Mouse (Mus musculus): ENCODE data around the gene Prmt7. TPM values are rescaled to one million over a fixed set of nuclear protein-coding genes. Genes with fewer than 3 reads are reported as not detected.

Prmt7 gene
- polyA plus RNA-seq, 1 experiment from 2014 or later, result 64.6 TPM

DNA sequence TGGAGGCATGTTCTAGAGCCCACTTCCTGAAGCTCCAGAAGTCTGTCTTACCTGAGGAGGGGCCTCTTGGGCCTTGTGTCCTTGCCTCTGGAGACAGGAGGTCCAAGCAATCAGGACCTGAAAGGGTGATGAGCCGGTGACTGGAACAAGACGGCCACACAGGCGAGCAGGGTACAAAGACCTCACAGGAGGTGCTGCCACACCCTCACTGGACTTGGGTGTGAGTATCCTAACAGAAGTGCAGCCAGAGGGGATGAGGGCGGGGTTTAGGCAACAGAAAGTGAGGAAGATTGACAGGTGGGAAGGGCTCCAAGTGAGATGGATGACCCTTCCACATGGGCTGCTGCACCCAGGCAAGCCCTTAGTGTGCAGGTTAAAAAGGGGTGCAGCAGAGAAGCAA, 70.1 kb downstream of the Prmt7 start:
- H3K27me3 ChIP-seq (replicated peaks; ENCODE audit: control insufficient read depth, insufficient read depth, low read length), result no peaks in the 10 kb centered on the region
- H3K9ac ChIP-seq (ENCODE audit: low read length), result no peak overlapping the region
- no peaks in the 10 kb centered on the region for H3K4me1 ChIP-seq (replicated peaks; ENCODE audit: control insufficient read depth, insufficient read depth, low read length)
- H3K4me2 ChIP-seq (ENCODE audit: low read length), result peak overlapping the region; percentile 14; the same call in 1 of the 2 replicates
- ATAC-seq (replicated peaks; ENCODE audit: low FRiP score, low TSS enrichment, low read depth) (peak; percentile 53; the same call in 1 of the 2 replicates), DNase-seq (ENCODE audit: low spot score) (peak; percentile 65)
- H3K36me3 ChIP-seq (ENCODE audit: control insufficient read depth, insufficient read depth, low read length), result no peaks in the 10 kb centered on the region
- no peak overlapping the region for H3K4me3 ChIP-seq (ENCODE audit: low read depth, low read length)
- H3K27ac ChIP-seq (ENCODE audit: low read depth), result peak overlapping the region; percentile 11; the same call in 1 of the 2 replicates
- WGBS, result 42% methylated on average over 4 of the region's 4 CpGs
- no peaks in the 10 kb centered on the region for H3K9me3 ChIP-seq (ENCODE audit: control insufficient read depth, low read length)

DNA sequence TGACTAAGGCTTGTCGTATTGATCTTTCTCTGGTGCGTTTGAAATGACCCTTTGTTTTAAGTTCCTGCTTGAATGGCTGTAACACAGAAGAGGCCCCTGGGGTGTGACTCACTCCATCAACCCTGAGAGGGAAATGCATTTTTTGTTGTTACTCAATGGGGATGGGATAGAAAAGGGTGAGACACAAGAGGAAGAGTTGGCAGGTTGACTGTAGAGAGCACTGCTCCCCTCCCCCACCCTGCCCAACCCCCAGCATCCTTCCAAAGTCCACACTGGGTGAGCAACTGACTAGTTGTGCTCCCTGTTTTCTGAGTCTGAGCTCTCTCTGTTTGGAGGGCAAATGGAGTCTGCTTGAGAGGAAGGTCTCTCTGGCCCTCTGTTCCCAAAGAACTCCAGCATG, 76.7 kb downstream of the Prmt7 start:
- peak overlapping the region; percentile 69 for H3K27ac ChIP-seq (ENCODE audit: low read depth)
- H3K36me3 ChIP-seq (ENCODE audit: control insufficient read depth, insufficient read depth, low read length), result no peaks in the 10 kb centered on the region
- no peaks in the 10 kb centered on the region for H3K27me3 ChIP-seq (replicated peaks; ENCODE audit: control insufficient read depth, insufficient read depth, low read length)
- no peaks in the 10 kb centered on the region for H3K9me3 ChIP-seq (ENCODE audit: control insufficient read depth, low read length)
- H3K4me2 ChIP-seq (ENCODE audit: low read length), result no peak overlapping the region
- no peak for DNase-seq (ENCODE audit: low spot score)
- no peak overlapping the region for H3K9ac ChIP-seq (ENCODE audit: low read length)
- H3K4me3 ChIP-seq (ENCODE audit: low read depth, low read length), result no peak overlapping the region
- 32% methylated on average over 2 of the region's 2 CpGs for WGBS
- 0 out of 2 replicates have a peak, but pooled peaks cover 3% of the 10 kb centered on the region for H3K4me1 ChIP-seq (replicated peaks; ENCODE audit: control insufficient read depth, insufficient read depth, low read length)
- ATAC-seq (replicated peaks; ENCODE audit: low FRiP score, low TSS enrichment, low read depth), result peak; percentile 89

DNA sequence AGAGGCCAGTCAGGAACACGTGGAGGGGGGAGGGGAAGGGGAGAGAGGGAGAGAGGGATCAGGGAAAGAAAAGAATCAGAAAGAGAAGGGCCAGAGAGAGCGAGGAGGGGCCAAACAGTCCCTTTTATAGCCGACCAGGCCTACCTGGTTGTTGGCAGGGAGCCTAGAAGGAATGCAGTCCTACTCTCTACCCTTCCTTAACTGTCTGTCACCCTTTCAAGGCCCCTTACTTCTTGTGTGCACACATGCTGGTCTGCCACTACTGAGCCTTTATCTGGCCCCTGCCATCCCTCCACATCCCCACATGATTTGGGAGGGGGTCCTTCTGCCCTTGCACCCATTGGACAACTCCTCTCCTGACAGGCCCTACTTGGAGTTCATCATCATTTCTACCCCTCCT, 78.0 kb downstream of the Prmt7 start:
- Histone ChIP-seq H3K27me3 (replicated peaks; ENCODE audit: control insufficient read depth, insufficient read depth, low read length) (no peaks in the 10 kb centered on the region), H3K4me2 (ENCODE audit: low read length) (no peak overlapping the region), H3K27ac (ENCODE audit: low read depth) (0 out of 2 replicates have a peak overlapping the region, but pooled peaks have one; percentile 1), H3K4me3 (ENCODE audit: low read depth, low read length) (no peak overlapping the region), H3K9ac (ENCODE audit: low read length) (no peak overlapping the region), H3K4me1 (replicated peaks; ENCODE audit: control insufficient read depth, insufficient read depth, low read length) (0 out of 2 replicates have a peak, but pooled peaks cover 3% of the 10 kb centered on the region), H3K9me3 (ENCODE audit: control insufficient read depth, low read length) (no peaks in the 10 kb centered on the region), H3K36me3 (ENCODE audit: control insufficient read depth, insufficient read depth, low read length) (no peaks in the 10 kb centered on the region)
- WGBS, result 34% methylated on average over 3 of the region's 3 CpGs
- ATAC-seq (replicated peaks; ENCODE audit: low FRiP score, low TSS enrichment, low read depth) (no peak), DNase-seq (ENCODE audit: low spot score) (no peak)

GRCm38 (mm10) chr8:106289464-106289863, 78.7 kb downstream of the Prmt7 start:
- no peaks in the 10 kb centered on the region for H3K27me3 ChIP-seq (replicated peaks; ENCODE audit: control insufficient read depth, insufficient read depth, low read length)
- 47% methylated on average over 7 of the region's 7 CpGs for WGBS
- no peaks in the 10 kb centered on the region for H3K36me3 ChIP-seq (ENCODE audit: control insufficient read depth, insufficient read depth, low read length)
- ATAC-seq (replicated peaks; ENCODE audit: low FRiP score, low TSS enrichment, low read depth) (no peak), DNase-seq (ENCODE audit: low spot score) (no peak)
- no peak overlapping the region for H3K4me2 ChIP-seq (ENCODE audit: low read length)
- no peak overlapping the region for H3K27ac ChIP-seq (ENCODE audit: low read depth)
- H3K4me1 ChIP-seq (replicated peaks; ENCODE audit: control insufficient read depth, insufficient read depth, low read length), result 0 out of 2 replicates have a peak, but pooled peaks cover 3% of the 10 kb centered on the region
- no peak overlapping the region for H3K4me3 ChIP-seq (ENCODE audit: low read depth, low read length)
- no peaks in the 10 kb centered on the region for H3K9me3 ChIP-seq (ENCODE audit: control insufficient read depth, low read length)
- H3K9ac ChIP-seq (ENCODE audit: low read length), result no peak overlapping the region

DNA sequence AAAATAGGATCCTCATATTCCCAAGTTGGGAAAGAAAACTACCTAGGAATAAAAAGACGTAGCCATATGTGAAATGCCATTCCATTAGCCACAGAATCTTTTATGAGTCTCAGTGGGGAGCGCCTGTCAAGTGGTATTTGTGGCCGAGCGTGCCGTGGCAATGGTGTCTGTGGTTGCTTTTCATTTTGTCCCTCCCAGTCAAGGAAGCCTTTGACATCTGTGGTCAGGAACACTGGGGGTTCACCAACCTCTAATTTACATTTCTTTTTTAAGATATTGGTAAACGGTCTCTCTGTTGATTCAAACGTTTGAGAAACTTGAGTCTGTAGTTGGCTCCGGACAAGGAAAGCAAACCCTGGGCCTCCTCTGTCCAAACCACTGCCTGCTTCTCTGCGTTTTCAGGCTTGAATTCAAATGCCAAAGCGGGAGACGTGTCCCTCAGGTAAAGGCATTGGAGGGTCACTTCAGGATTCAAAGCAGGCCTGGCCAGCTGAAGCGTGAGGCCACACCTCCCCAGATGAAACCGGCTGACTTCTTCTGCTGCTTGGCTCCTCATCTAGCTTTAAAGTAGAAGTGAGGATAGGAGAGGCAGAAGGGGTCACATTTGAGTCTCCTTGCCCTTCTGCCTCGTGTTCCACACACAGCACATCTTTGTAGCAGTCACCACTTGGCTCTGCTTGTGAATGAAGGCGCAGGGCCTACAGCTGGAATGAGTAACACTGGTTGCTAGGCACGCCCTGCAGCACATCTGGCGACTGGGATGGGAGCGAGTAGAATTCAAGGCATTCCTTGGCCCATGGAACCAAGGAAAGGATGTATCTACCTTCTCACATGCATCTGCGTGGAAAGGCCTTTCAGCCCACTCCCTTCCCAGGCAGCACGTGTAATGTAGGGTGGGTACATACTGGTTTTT, 82.0 kb downstream of the Prmt7 start:
- H3K9me3 ChIP-seq (ENCODE audit: control insufficient read depth, low read length), result no peaks in the 10 kb centered on the region
- ATAC-seq (replicated peaks; ENCODE audit: low FRiP score, low TSS enrichment, low read depth) (no peak), DNase-seq (ENCODE audit: low spot score) (no peak)
- H3K36me3 ChIP-seq (ENCODE audit: control insufficient read depth, insufficient read depth, low read length), result no peaks in the 10 kb centered on the region
- 0 out of 2 replicates have a peak, but pooled peaks cover 3% of the 10 kb centered on the region for H3K4me1 ChIP-seq (replicated peaks; ENCODE audit: control insufficient read depth, insufficient read depth, low read length)
- no peak overlapping the region for H3K27ac ChIP-seq (ENCODE audit: low read depth)
- no peak overlapping the region for H3K9ac ChIP-seq (ENCODE audit: low read length)
- H3K4me3 ChIP-seq (ENCODE audit: low read depth, low read length), result no peak overlapping the region
- WGBS, result 79% methylated on average over 20 of the region's 20 CpGs
- H3K4me2 ChIP-seq (ENCODE audit: low read length), result no peak overlapping the region
- H3K27me3 ChIP-seq (replicated peaks; ENCODE audit: control insufficient read depth, insufficient read depth, low read length), result no peaks in the 10 kb centered on the region

- no peak overlapping the region for H3K4me2 ChIP-seq (ENCODE audit: low read length)
- no peak overlapping the region for H3K9ac ChIP-seq (ENCODE audit: low read length)
- H3K27me3 ChIP-seq (replicated peaks; ENCODE audit: control insufficient read depth, insufficient read depth, low read length), result no peaks in the 10 kb centered on the region
- DNase-seq (ENCODE audit: low spot score) (no peak), ATAC-seq (replicated peaks; ENCODE audit: low FRiP score, low TSS enrichment, low read depth) (no peak)
- no peaks in the 10 kb centered on the region for H3K36me3 ChIP-seq (ENCODE audit: control insufficient read depth, insufficient read depth, low read length)
- 0 out of 2 replicates have a peak overlapping the region, but pooled peaks have one; percentile 22 for H3K27ac ChIP-seq (ENCODE audit: low read depth)
- H3K4me3 ChIP-seq (ENCODE audit: low read depth, low read length), result no peak overlapping the region
- WGBS, result 32% methylated on average over 5 of the region's 5 CpGs
- H3K4me1 ChIP-seq (replicated peaks; ENCODE audit: control insufficient read depth, insufficient read depth, low read length), result peaks cover 15% of the 10 kb centered on the region
- no peaks in the 10 kb centered on the region for H3K9me3 ChIP-seq (ENCODE audit: control insufficient read depth, low read length)
Measured at GRCm38 (mm10) chr8:106298261-106298660, 87.5 kb downstream of the Prmt7 start.

- WGBS, result 32% methylated on average over 1 of the region's 1 CpGs
- Histone ChIP-seq H3K36me3 (ENCODE audit: control insufficient read depth, insufficient read depth, low read length) (no peaks in the 10 kb centered on the region), H3K9ac (ENCODE audit: low read length) (no peak overlapping the region), H3K4me1 (replicated peaks; ENCODE audit: control insufficient read depth, insufficient read depth, low read length) (peaks cover 15% of the 10 kb centered on the region), H3K27ac (ENCODE audit: low read depth) (no peak overlapping the region), H3K4me3 (ENCODE audit: low read depth, low read length) (no peak overlapping the region), H3K9me3 (ENCODE audit: control insufficient read depth, low read length) (no peaks in the 10 kb centered on the region), H3K27me3 (replicated peaks; ENCODE audit: control insufficient read depth, insufficient read depth, low read length) (no peaks in the 10 kb centered on the region), H3K4me2 (ENCODE audit: low read length) (no peak overlapping the region)
- ATAC-seq (replicated peaks; ENCODE audit: low FRiP score, low TSS enrichment, low read depth), result no peak
- DNase-seq (ENCODE audit: low spot score), result no peak
Measured at GRCm38 (mm10) chr8:106298846-106299245, 88.1 kb downstream of the Prmt7 start.

DNA sequence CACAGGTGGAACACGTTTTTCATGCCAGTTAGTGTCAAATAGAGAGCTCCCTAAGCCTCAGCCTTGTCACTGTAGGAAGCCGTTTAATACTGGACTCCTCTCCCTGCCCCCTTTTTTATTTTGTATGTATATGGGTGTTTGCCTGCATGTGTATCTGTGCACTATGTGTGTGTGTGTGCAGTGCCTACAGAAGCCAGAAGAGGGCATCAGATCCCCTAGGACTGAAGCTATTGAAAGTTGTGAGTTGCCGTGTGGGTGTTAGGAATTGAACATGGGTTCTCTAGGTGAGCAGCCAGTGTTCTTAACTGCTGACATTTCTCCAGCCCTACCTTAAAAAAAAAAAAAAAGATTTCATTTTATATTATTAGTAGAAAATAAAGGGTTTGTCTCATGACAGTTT, 89.0 kb downstream of the Prmt7 start:
- DNase-seq (ENCODE audit: low spot score), result no peak

More for the DNA sequence above, 89.0 kb downstream of the Prmt7 start:
- H3K27ac ChIP-seq (ENCODE audit: low read depth), result no peak overlapping the region
- H3K27me3 ChIP-seq (replicated peaks; ENCODE audit: control insufficient read depth, insufficient read depth, low read length), result no peaks in the 10 kb centered on the region
- H3K4me2 ChIP-seq (ENCODE audit: low read length), result no peak overlapping the region
- no peaks in the 10 kb centered on the region for H3K9me3 ChIP-seq (ENCODE audit: control insufficient read depth, low read length)
- no peak for ATAC-seq (replicated peaks; ENCODE audit: low FRiP score, low TSS enrichment, low read depth)
- no peak overlapping the region for H3K4me3 ChIP-seq (ENCODE audit: low read depth, low read length)
- H3K9ac ChIP-seq (ENCODE audit: low read length), result no peak overlapping the region
- H3K4me1 ChIP-seq (replicated peaks; ENCODE audit: control insufficient read depth, insufficient read depth, low read length), result peaks cover 15% of the 10 kb centered on the region
- WGBS, result 91% methylated on average over 3 of the region's 3 CpGs
- H3K36me3 ChIP-seq (ENCODE audit: control insufficient read depth, insufficient read depth, low read length), result no peaks in the 10 kb centered on the region
